Mouse (Mus musculus): ENCODE measurements around the gene Dvl3.

- TF ChIP-seq CTCF (IDR thresholded peaks at IDR 0.05; ENCODE audit: borderline replicate concordance, control insufficient read depth, extremely low read depth, insufficient read depth, low read length, poor library complexity): no peak
- no peak for TF ChIP-seq POLR2A (IDR thresholded peaks at IDR 0.05; ENCODE audit: control insufficient read depth, extremely low read depth, insufficient read depth, low read length, poor library complexity)
Measured at GRCm38 (mm10) chr16:20537071-20537471, 20.3 kb downstream of the Dvl3 start.

All from thymus, adult 2 months (tissue).